Mouse (Mus musculus): Measurements from ENCODE around the gene Foxn2.

- TF ChIP-seq CTCF (IDR thresholded peaks at IDR 0.05; ENCODE audit: low read depth, low read length) (no peak), POLR2A (IDR thresholded peaks at IDR 0.05; ENCODE audit: insufficient read depth, low read length) (no peak), EP300 (IDR thresholded peaks at IDR 0.05; ENCODE audit: insufficient read depth, low read depth, low read length) (no peak)
These were observed 30.8 kb upstream of the Foxn2 start for GRCm38 (mm10) chr17:88409706-88410105.
